Mouse (Mus musculus) kidney, adult 2 months (tissue): ENCODE data around the gene Rasgef1c.

Experiments used
- CTCF ChIP-seq: fragments of 200-500 bp; conservative IDR thresholded peaks from 2 replicates; pipeline ENCODE4 v1.5.1; 2011; ENCODE audit warnings: low read depth, mild to moderate bottlenecking, control low read depth, low read length, moderate library complexity, mixed read lengths; ENCODE audit not compliant: insufficient read depth, insufficient read length
- POLR2A ChIP-seq: fragments of 200-500 bp; IDR thresholded peaks from one replicate; pipeline ENCODE4 v1.6.1; 2011; ENCODE audit warnings: low read depth, low read length, control low read depth

- TF ChIP-seq POLR2A (no peak), CTCF (no peak)
These were observed 68.1 kb downstream of the Rasgef1c start for GRCm38 (mm10) chr11:49969692-49970091.
